Mouse (Mus musculus) urinary bladder, adult 18-20 months (tissue): ENCODE data around the gene Bud31.
"Not testable (repeated sequence)": the region's sequence is repeated elsewhere in the genome, so short reads cannot be mapped to it uniquely, and the experiment has no call there.

ENCODE experiments used
- DNase-seq, 2 experiments: peaks; one replicate each; pipeline ENCODE4 v3.0.0; 2022; ENCODE audit warnings: low spot score in 2 of 2, mixed read lengths in 2 of 2

Bud31 gene

DNA sequence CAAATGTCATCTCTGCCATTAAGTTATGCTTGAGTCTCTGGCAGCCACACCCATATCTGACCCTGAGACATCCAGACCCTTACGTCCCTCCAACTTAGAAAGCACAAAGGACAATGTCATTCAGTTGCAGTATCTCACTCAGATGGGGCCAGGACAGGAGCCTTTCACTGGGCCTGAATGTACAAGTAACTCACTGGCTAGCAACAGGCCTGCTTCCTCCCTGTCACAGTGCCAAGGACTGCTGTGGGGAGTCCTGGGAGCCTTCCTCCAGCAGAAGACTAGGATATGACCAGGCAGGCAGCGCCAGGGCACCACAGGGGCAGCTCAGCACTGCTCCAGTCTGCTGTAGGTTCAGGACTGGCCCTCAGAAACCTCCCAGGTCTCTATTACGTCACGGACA, 11.0 kb upstream of the Bud31 start:
- no peak for DNase-seq

DNA sequence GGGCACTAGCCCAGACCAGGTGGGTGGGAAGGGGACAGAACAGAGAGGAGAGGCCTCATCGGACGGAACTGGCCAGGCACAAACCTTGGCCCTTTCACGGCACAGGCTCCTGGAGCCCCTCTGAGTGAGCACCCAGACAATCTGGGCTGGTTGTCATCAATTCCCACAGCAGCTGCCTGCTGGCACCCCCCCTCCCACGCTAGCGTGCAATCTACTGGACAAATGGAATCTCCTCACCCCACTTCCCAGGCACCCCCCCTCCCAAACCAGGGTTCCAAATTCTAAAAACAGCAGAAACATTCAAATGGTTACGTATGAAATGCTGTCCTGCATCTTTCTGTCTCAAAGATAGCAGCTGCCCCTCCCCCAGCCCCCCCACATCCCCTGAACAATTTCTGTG, 10.4 kb upstream of the Bud31 start:
- DNase-seq = not testable (repeated sequence)

DNA sequence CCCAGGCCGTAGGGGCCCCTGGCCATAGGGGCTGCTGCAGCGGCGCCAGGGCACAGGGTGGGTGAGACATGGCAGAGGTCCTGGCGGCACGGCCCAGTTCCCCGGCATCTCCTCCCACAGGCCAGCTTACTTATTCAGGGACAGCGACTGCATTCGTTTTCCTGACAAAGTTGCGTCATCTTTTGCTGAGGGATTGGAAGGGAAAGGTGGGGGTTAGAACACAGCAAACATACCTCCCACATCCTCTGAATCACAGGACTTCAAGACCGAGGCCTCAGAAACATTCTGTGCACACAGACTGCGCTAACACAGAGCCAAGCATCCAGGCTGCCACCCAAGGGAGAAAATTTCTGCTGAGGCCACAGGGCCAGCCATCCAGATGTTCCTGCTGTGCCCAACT, 10.0 kb upstream of the Bud31 start:
- no peak for DNase-seq

DNA sequence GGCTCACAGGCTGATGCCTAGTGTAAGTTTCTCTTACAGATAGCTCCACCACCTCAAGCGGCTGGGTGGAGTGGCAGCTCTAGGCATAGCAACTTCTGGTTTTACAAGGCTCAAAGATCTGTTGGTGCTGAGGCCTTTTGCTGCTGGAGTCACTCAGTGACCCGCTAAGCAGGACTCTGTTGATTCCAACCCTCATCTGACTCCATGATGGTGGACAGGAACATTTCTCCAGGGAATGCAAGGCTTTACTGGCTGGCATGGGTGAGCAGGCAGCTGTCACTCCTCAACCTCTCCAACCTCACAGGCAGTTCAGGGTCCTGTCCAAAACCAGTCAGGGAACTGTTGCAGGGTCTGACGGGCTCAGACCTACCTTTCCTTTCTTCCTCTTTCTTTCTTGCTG, 9.2 kb upstream of the Bud31 start:
- DNase-seq = no peak

DNA sequence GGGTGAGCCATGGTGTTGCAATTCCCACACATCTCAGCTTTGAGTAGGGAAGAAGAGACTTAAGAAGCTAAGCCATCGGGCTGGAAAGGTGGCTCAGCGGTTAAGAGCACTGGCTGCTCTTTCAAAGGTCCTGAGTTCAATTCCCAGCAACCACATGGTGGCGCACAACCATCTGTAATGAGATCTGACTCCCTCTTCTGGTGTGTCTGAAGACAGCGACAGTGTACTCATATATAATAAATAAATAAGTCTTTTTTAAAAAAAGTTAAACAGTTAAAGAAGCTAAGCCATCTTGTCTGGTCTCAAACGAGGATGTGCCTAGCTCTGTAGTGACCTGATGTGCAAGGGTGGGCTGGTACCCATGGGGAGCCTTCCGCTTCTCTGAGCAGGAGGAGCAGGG, 6.9 kb upstream of the Bud31 start:
- not testable (repeated sequence) for DNase-seq

DNA sequence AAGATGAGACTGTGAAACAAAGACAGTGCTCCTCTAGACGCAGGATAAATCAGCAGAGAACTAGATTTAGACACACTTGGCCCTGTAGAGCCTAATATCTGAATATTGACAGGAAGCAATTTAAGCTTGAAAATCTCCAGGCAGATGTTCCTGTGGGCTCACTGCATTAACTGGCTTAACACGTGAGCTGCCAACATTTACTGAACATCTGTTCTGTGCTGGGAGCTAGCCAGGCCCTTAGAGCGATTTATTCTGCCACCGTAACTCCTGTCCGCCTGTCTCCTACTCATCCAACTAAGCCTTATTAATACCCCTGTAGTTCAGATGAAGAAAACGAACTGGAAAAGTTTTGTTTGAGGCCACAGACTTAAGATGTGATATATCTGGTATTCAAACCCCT, 1.3 kb upstream of the Bud31 start:
- DNase-seq = no peak

DNA sequence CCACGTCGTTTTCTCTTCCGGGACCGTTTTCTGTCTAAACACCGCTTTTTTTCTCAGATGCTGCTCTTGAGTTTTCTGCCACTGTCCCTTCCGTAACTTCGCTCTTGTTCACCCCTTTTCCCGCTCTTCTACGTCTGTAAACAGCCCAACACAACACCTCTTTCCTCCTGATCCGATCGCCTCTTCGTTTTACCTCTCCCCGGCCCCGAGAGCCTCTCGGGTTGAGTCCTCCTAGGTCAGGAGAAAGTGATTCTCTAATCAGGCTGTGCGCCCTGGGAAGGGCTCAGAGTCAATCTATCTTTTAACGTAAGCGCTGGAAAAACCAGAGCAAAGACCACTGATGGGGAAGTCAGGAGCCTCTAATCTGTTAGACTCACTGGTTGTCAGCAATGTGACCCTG, 449 bp downstream of the Bud31 start:
- DNase-seq = no peak

DNA sequence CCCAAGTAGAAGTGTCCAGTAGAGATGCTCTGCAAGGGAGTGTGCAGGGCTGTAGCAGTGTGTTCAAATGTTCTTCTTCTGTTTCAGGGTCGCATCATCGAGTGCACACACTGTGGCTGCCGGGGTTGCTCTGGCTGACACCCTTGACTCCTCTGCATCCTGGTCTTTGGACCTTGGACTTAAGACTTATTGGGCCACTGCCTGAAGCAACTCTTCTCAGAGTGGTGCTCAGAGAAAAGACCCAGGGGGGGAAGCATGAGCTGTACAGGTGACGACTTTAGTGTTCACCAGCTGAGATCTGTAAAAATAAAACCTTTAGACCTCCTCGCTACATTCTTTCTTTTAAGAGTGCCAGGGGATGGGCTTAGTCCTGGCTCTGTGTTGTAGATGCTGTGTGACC, 7.6 kb downstream of the Bud31 start:
- no peak for DNase-seq

DNA sequence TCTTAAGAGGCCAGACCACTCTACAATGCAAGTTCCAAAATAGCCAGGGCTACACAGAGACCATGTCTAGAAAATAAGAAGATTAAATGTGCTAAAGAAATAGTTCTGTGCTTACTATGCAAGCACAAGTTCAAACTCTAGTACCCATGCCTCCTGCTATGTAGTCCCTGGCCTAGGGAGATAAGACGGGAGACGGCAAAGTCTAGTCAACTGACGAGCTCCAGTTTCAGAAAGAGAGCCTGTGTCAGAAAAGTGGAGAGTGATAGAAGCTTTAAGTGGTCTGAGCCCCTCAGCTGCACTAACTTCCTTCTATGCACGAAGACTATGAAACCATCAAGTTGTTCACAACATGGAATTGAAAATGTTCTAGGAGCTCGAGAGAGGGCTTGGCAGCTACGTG, 9.1 kb downstream of the Bud31 start:
- no peak for DNase-seq

DNA sequence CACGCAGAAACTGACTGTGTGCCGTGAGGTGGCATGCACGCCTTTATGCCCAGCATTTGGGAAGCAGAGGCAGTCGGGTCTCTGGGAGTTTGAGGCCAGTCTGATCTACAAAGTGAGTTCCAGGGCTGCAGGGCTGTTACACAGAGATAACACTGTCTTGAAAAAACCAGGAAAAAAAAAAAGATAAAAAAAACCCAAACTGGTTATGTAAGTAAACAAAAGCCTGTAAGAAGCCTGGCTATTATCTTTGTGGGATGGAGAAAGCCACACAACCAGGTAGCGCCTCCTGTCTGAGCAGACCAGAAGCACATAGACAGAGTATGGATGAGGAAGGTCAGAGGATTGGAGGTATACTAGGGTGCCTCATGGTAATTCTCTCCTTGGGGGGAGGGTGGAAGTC, 12.5 kb downstream of the Bud31 start:
- DNase-seq = no peak

DNA sequence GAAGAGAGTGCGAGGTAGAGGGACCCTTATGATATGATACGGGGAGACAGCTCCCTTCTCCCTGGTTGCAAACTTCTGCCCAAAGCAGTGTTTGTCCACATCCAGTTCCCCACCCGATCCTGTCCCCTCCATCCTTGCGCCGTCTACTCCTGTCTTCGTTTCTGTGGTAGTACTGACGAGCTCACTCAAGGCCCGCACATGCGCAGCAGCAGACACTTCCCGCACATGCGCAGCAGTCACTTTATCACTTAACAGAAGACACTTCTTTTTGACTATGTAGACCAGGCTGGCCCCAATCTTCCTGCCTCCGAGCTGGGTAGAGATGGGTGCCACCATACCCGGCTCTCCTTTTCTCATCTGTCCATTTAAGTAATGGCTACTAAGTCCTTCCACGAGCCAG, 21.2 kb downstream of the Bud31 start:
- DNase-seq = no peak

DNA sequence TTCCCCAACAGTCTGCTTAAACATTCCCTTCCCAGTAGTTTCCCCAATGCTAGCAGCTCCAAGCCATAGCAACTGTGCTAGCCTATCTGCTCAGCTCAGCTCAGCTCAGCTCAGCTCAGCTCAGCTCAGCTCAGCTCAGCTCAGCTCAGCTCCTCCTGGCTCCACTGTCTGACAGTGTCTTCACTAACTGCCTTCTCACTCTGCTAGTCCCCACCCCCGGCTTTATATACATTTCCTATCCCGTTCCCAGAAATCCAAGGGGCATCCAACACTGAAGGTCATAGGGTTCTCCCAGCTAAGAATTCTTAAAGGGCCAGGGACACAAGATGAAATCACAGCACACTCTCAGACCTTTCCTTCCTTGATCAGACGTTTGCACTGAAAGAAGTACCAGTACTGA, 24.5 kb downstream of the Bud31 start:
- DNase-seq = no peak

DNA sequence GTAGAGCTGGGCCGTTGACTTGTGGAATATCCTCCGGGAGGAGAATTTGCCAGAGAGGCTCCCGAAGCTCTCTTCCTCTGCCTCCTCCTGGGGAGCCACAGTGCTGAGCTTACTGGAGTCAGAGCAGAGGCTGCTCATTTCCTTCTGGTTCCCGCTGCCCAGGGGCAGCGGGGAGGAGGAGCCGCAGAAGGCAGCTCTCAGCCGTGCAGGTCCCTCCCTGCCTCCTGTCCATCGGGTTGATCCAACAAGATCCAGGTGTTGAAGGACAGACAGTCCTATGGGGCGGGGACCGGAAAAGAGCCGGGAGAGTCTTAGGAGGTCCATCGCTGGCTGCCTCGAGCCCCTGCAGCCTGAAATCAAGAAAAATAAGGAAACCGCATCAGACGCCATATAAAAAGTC, 25.0 kb downstream of the Bud31 start:
- DNase-seq = no peak

DNA sequence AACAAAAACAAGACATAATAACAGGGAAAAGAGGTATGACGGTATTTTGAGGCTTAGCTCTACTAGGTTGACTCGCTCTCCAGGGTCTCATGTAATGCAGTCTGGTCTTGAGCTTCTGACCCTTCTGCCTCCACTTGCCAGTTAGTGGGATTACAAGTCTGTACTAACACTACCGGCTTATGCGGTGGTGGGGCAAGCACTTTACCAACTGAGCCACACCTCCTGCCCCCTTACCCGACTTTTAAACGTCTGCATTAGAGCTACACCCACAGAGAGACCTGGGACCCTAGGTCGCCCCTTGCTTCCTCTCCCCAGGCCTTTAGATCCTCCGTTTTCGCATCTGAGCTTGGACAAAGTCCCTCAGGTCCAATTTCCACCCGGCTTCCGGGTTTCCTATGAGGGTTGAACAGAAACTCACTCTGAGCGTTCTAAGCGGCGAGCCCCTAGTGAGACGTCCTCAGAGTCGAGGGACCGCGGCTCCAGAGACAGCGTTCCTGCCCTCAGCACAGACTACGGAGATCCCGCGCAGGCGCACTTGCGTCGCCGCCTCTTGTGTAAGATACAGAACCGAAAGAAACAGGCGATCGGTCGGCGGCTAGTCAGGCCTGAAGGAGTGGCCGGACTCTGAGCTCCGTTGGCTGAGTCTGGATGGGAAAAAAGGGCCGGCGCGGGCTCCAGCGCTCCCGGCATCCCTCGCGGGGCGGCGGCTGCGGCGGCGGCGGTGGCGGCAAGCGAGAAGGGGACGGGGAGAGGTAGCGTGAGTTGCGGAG, 26.6 kb downstream of the Bud31 start, which contains the start of the genes Ptcd1 and Cpsf4:
Ptcd1 (minus strand) TSS at position 573 of the 770 bp plus-strand sequence.
Cpsf4 (plus strand) TSS at position 678 of the 770 bp plus-strand sequence.
- DNase-seq = peak; percentile 98 to 100

DNA sequence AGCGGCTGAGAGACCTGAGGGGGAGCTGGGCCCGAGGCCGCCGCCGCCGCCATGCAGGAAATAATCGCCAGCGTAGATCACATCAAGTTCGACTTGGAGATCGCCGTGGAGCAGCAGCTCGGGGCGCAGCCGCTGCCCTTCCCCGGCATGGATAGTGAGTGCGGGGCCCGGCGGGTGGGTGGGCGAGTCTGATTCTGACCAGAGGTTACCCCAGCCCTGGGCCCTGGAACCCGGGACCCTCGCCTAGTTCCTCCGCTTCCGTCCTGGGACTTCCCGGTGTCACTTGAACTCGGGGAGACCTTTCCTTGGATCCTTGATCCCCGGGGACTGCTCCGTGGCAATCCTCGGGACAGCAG, 27.1 kb downstream of the Bud31 start:
- no peak for DNase-seq

DNA sequence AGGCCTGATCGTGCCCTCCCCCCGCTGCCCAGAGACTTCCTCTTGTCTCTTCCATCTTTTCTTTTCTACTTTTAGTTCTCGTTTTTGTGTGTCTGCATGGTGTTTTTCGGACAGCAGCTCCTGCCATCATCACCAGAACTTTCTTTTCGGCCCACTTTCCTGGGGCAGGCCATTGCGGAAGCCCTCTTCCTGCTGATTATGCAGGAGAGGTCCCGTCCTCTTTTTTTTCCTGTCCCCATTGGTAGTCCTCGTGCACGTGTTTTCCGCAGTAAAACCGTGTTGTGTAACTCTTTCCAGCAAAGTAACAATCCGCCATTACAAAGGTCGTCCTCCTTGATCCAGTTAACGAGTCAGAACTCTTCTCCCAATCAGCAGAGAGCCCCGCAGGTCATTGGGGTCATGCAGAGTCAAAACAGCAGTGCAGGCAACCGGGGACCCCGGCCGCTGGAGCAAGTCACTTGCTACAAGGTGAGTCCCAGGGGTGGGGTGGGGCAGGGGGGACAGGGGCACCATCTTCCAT, 38.4 kb downstream of the Bud31 start:
- no peak for DNase-seq

DNA sequence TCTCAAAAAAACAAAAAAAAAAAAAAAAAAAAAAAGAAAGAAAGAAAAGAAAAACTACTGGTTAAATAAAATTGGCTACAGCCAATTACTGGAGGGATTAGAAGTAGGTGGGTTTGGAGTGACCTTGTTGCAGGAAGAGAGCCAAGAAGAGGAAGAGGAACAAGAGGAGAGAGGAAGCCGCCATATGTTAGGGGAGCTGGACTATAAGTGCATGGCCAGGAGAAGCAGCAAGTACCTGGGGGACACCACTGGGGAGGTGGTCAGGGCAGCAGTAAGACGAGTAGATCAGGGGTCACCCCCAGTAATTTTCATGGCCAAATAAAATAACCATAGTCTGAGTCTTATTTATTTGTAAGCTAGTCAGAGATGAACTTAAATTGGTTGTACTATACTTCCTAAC, 45.1 kb downstream of the Bud31 start:
- DNase-seq = no peak

DNA sequence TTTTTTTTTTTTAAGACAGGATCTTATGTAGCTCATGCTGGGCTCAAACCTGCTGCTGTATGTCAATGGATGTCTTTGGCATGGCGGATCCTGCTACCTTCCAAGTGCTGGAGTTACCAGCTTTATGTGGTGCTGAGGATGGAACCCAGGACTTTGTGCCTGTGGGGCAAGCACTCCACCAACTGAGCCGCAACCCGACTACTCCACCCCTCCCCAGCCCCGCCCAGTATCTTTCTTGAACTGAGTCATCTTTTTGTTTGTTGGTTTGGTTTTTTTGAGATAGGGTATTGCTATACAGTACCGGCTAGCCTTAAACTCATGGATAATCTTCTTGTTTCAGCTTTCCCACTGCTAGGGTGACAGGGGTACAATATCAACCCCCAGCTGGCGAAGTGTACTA, 49.3 kb downstream of the Bud31 start:
- no peak for DNase-seq

DNA sequence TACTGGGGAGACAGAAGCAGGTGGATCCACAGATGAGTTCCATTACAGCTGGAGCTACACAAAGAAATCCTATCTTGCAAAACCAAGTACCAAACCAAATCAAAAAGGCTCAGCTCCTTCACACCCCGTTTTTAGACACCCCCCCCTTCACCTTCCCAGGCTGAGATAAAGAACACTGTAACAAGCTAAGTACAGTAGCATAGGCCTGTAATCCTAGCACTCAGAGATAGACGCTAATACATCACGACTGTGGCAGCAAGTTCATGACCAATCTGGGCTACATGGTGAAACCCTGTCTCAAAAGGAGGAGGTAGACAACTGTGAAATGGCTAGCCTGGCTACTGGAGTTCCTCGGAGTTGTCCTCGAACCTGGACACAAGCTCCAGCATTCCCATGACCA, 50.2 kb downstream of the Bud31 start:
- DNase-seq = no peak

DNA sequence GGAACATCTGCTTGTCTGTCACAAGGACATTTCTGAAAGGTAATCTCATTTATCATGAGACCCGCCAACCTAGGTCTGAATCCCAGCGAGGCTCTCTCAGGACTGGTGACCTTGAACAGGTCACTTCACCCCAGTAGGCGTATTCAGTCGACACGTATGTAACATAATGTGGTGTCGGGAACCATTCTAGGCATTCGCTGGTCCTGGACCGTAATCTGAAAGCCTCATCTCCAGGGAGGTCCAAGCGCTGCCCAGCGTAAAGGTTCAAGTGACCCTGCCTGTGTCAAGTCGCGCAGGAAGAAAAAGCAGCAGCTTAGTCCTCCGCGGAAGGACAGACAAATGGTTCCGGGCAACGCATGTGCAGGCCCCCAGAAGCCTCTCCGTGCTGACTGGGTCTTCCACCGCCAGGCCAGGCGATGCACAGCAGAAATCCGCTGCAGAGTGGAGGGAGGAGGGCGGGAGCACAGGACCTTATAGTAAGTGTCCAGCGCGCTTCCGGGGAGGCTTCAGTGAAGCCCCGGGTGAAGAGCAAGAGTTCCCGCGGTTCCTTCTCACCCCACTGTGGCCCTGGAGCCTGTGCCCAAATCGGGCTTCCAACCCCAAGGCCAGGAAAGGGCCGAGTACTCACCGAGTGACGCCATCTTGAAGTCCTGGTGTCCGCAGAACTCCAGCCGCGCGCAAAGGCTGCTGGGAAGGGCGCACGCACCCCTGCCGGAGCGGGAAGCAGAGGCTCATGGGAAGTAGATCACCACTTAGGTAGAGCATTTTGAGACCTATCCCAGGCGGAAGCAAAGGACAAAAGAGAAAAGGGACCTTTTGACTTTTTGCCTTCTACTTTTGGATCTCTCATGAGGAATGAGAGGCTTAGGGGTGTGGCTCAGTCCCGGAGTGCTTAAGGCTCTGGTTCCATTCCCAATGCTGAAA, 51.0 kb downstream of the Bud31 start:
- peak; percentile 86 to 88 for DNase-seq

DNA sequence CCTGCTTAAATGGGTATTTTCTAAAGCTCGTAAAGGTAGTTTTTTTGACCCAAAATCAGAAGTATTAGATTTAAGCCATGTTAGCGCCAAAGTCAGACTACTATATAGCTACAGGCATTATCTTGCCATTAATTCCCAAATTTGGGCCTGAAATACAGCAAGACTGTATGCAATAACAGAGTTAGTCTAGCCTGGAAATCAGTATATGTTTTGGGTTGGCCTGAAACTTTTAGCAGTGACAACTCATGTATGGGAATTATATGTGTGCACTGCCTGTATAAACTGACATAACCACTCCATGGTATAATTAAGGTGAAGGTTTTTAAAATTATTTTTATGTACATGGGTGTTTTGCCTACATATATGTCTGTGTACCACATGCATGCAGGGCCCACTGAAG, 51.8 kb downstream of the Bud31 start, which contains the start of gene Atp5j2:
Atp5j2 (minus strand) TSS at position 101 of the 400 bp plus-strand sequence.
- no peak for DNase-seq
